ENCODE assay signal across 7 mouse cellular contexts in the genomic region with DNA sequence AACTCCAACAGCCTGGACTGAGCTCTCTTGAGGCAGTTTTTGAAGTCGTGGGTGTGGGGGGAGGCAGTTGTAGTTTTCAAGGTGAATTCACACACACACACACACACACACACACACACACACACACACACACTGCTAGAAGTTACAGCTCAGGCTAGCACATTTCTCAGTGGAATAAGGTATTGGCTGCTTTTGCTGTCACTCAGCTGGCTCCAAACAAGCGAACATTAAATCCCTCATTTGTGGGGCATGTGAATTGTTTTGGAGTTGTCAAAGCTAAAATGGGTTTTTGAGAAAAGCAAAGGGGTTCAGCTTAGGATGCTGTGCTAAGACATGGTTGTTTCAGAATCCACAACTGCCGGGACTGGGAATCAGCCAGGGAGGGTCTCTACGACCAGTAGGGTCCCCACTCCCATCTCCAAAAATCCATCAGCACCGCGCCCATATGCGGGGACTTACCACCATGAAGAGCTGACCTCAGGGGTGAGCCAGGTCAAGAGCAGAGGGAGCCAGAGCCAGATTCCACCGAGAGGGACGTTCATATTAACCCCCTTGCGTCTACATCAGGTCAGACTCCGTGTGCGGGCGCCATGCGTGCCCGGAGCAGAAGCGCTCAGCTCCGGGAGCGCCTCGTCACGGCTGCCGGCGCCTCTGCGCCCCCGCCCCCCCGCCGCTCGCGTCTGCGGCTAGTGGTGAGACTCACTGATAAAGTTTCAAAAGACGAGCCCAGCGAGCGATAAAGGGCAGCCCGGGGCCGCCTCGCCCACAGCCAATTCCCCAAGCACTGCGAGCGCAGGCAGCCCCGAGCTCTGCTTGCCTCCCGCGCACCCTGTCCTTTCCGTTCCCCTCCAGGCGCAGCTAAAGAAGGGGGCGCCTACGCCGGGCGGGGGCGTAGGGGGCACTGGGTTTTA. TPM values are rescaled to one million over a fixed set of nuclear protein-coding genes. Genes with fewer than 3 reads are reported as not detected.
DNase-seq lines count a peak whose midpoint lies in the region; ATAC-seq and TF ChIP-seq lines count a peak whose summit lies in the region.

A gene (minus strand): TSS at position 840 of the 911 bp plus-strand sequence.

- no peaks in the 10 kb centered on the region for H3K9me3 ChIP-seq in heart, embryonic 11.5 days (replicated peaks; ENCODE audit: control insufficient read depth, low read length)
- H3K9me3 ChIP-seq in limb, embryonic 10.5 days (replicated peaks) = no peaks in the 10 kb centered on the region
- H3K9me3 ChIP-seq in midbrain, embryonic 16.5 days (replicated peaks; ENCODE audit: control insufficient read depth, low read length, poor library complexity, severe bottlenecking) = no peaks in the 10 kb centered on the region

- peak; percentile 43 for ATAC-seq in heart, embryonic 11.5 days (replicated peaks; ENCODE audit: insufficient number of reproducible peaks, low FRiP score, low TSS enrichment)
- peak; percentile 77 for ATAC-seq in midbrain, embryonic 16.5 days

- peak within 1 kb of the TSS; percentile 94 for H3K4me2 ChIP-seq in heart, embryonic 11.5 days
- H3K4me2 ChIP-seq in midbrain, embryonic 16.5 days (ENCODE audit: low read length) = peak within 1 kb of the TSS; percentile 95

- WGBS in heart, embryonic 11.5 days (ENCODE audit: insufficient replicate concordance) = under 1% methylated on average over 47 of the region's 47 CpGs
- WGBS in limb, embryonic 10.5 days = under 1% methylated on average over 47 of the region's 47 CpGs
- WGBS in midbrain, embryonic 16.5 days = under 1% methylated on average over 44 of the region's 47 CpGs

- H3K4me3 ChIP-seq in cortical plate, adult 2 months (ENCODE audit: insufficient read depth, low read length) = peak within 1 kb of the TSS; percentile 54
- H3K4me3 ChIP-seq in heart, embryonic 11.5 days (ENCODE audit: low read depth, low read length) = peak within 1 kb of the TSS; percentile 50
- H3K4me3 ChIP-seq in limb, embryonic 10.5 days = peak within 1 kb of the TSS; percentile 64
- peak within 1 kb of the TSS; percentile 41 for H3K4me3 ChIP-seq in midbrain, embryonic 16.5 days (ENCODE audit: low read depth, low read length)

- peaks cover 18% of the 10 kb centered on the region for H3K27me3 ChIP-seq in heart, embryonic 11.5 days (ENCODE audit: control insufficient read depth, insufficient read depth, low read length)
- peaks cover 58% of the 10 kb centered on the region for H3K27me3 ChIP-seq in limb, embryonic 10.5 days (ENCODE audit: low read depth, poor library complexity, severe bottlenecking)
- peaks cover 16% of the 10 kb centered on the region for H3K27me3 ChIP-seq in midbrain, embryonic 16.5 days (ENCODE audit: control insufficient read depth, insufficient read depth, low read depth, low read length)

- H3K4me1 ChIP-seq in cortical plate, adult 2 months (ENCODE audit: control insufficient read depth, insufficient read depth, low read length) = no peaks in the 10 kb centered on the region
- H3K4me1 ChIP-seq in heart, embryonic 11.5 days (ENCODE audit: control insufficient read depth, insufficient read depth, low read length) = peaks cover 12% of the 10 kb centered on the region
- peaks cover 26% of the 10 kb centered on the region for H3K4me1 ChIP-seq in limb, embryonic 10.5 days
- peaks cover 12% of the 10 kb centered on the region; the same call in 1 of the 2 replicates for H3K4me1 ChIP-seq in midbrain, embryonic 16.5 days (ENCODE audit: control insufficient read depth, insufficient read depth, low read length)

- no peak within 1 kb of the TSS for H3K27ac ChIP-seq in cortical plate, adult 2 months (ENCODE audit: insufficient read depth, low read length)
- H3K27ac ChIP-seq in heart, embryonic 11.5 days (ENCODE audit: low read depth, low read length) = no peak within 1 kb of the TSS
- H3K27ac ChIP-seq in limb, embryonic 10.5 days = peak within 1 kb of the TSS; percentile 61
- no peak within 1 kb of the TSS for H3K27ac ChIP-seq in midbrain, embryonic 16.5 days (ENCODE audit: low read length)

- no peak for TF ChIP-seq POLR2A in cortical plate, adult 2 months (IDR thresholded peaks at IDR 0.05; ENCODE audit: extremely low read depth, insufficient read depth, low read length)

- peak; percentile 56 to 58 for DNase-seq in left cerebral cortex, postnatal 14 days (ENCODE audit: low spot score in 2 of 2)
- no peak for DNase-seq in left cerebral cortex, postnatal 10 days (ENCODE audit: extremely low spot score in 1 of 2, low spot score in 2 of 2)
- DNase-seq in limb, embryonic 10.5 days (ENCODE audit: low spot score) = peak; percentile 64
- no peak for DNase-seq in spleen, postnatal 36 days (ENCODE audit: low spot score in 2 of 2)

- peak within 1 kb of the TSS; percentile 67 for H3K9ac ChIP-seq in heart, embryonic 11.5 days (ENCODE audit: low read depth, low read length)
- peak within 1 kb of the TSS; percentile 61 for H3K9ac ChIP-seq in midbrain, embryonic 16.5 days (ENCODE audit: low read depth, low read length)

- intact Hi-C loops in left cerebral cortex, postnatal 14 days (cut with DNase I) = no loop called here
- intact Hi-C loops in left cerebral cortex, postnatal 10 days (cut with DNase I) = no loop called here

- TF ChIP-seq CTCF in cortical plate, adult 2 months (IDR thresholded peaks at IDR 0.05; ENCODE audit: extremely low read depth, insufficient read depth, low read length) = no peak

- no peaks in the 10 kb centered on the region for H3K36me3 ChIP-seq in heart, embryonic 11.5 days (ENCODE audit: control insufficient read depth, insufficient read depth, low read length)
- H3K36me3 ChIP-seq in limb, embryonic 10.5 days = no peaks in the 10 kb centered on the region
- H3K36me3 ChIP-seq in midbrain, embryonic 16.5 days (ENCODE audit: control insufficient read depth, insufficient read depth, low read length) = no peaks in the 10 kb centered on the region

RNA-seq across cellular contexts. Expression of the gene that starts here (rescaled TPM):
- total RNA-seq in left cerebral cortex, postnatal 14 days (2021) = 1 to 10 TPM; 3.9 to 4.2 TPM
- total RNA-seq in left cerebral cortex, postnatal 10 days (2021) = 1 to 10 TPM; 2.3 to 3.0 TPM
- polyA plus RNA-seq in cortical plate, adult 2 months (2012; rRNA removed) = 3.0 and 3.3 TPM in 2 replicates
- polyA plus RNA-seq in heart, embryonic 11.5 days (2014; fragmentation: Nextera tagmentation; extraction: Ambion mirVana) = 12.6 and 15.6 TPM in 2 replicates
- polyA plus RNA-seq in limb, embryonic 10.5 days (2016; fragmentation: Nextera tagmentation; extraction: Ambion mirVana) = 3.9 and 9.1 TPM in 2 replicates
- 0.23 and 0.30 TPM in 2 replicates for polyA plus RNA-seq in midbrain, embryonic 16.5 days (2015; fragmentation: Nextera tagmentation; extraction: Ambion mirVana)

Comparison
In these comparisons a context has a peak if more than half of its experiments do, and no peak if none do; other contexts are left out.
1. DNase-seq: peak in left cerebral cortex, postnatal 14 days (2 of 2) and limb, embryonic 10.5 days (single experiment); none in left cerebral cortex, postnatal 10 days (0 of 2) and spleen, postnatal 36 days (0 of 2).
2. Peak in ATAC-seq, H3K4me3 ChIP-seq, H3K9ac ChIP-seq and H3K4me2 ChIP-seq in midbrain, embryonic 16.5 days; RNA of the gene not detected or under 1 TPM.
3. Peak in every context shown above with its lines, with median percentiles within 50 percentile points of each other: H3K4me3 ChIP-seq.